Mouse (Mus musculus) olfactory bulb, adult 2 months (tissue): ENCODE data around the gene Psmd9. TPM values are rescaled to one million over a fixed set of nuclear protein-coding genes. Genes with fewer than 3 reads are reported as not detected.

Source experiments
- H3K27ac ChIP-seq: fragments of 200-500 bp; 2 replicates; pipeline ENCODE4 v1.5.1; 2012; ENCODE audit warnings: low read depth, low read length; ENCODE audit not compliant: insufficient read depth
- H3K4me1 ChIP-seq: fragments of 200-500 bp; 2 replicates; pipeline ENCODE4 v1.6.1; 2012; ENCODE audit warnings: low read length; ENCODE audit not compliant: control insufficient read depth, insufficient read depth
- H3K4me3 ChIP-seq: fragments of 200-500 bp; 2 replicates; pipeline ENCODE4 v1.5.1; 2012; ENCODE audit warnings: mild to moderate bottlenecking, low read depth, low read length, moderate library complexity; ENCODE audit not compliant: insufficient read depth
- CTCF ChIP-seq: fragments of 200-500 bp; IDR thresholded peaks from 2 replicates; pipeline ENCODE4 v1.5.1; 2012; ENCODE audit warnings: low read depth, mild to moderate bottlenecking, low read length, moderate library complexity; ENCODE audit not compliant: insufficient read depth
- POLR2A ChIP-seq: fragments of 200-500 bp; IDR thresholded peaks from 2 replicates; pipeline ENCODE4 v1.6.1; 2012; ENCODE audit warnings: mild to moderate bottlenecking, low read depth, low read length, moderate library complexity; ENCODE audit not compliant: insufficient read depth
- WGBS: fragments of 180-500 bp; shearing (Covaris S2); methylation state at CpG from one replicate; pipeline ENCODE4 v1.1.7; 2018; 5-methylcytosine and 5-hydroxymethylcytosine counted together
- polyA plus RNA-seq: library from polyadenylated mRNA; stranded (reverse); fragments of >200 nt; gene quantifications from 2 replicates; pipeline ENCODE4 v1.2.4, GENCODE M21; 2012; ENCODE audit warnings: low replicate concordance; ENCODE audit not compliant: missing spikeins, insufficient read depth, insufficient read length

Psmd9 gene
- polyA plus RNA-seq, 1 experiment = not detected

GRCm38 (mm10) chr5:123226851-123227250 lies 57.6 kb downstream of the Psmd9 start:
- 83% methylated on average over 7 of the region's 7 CpGs for whole genome bisulfite sequencing

DNA sequence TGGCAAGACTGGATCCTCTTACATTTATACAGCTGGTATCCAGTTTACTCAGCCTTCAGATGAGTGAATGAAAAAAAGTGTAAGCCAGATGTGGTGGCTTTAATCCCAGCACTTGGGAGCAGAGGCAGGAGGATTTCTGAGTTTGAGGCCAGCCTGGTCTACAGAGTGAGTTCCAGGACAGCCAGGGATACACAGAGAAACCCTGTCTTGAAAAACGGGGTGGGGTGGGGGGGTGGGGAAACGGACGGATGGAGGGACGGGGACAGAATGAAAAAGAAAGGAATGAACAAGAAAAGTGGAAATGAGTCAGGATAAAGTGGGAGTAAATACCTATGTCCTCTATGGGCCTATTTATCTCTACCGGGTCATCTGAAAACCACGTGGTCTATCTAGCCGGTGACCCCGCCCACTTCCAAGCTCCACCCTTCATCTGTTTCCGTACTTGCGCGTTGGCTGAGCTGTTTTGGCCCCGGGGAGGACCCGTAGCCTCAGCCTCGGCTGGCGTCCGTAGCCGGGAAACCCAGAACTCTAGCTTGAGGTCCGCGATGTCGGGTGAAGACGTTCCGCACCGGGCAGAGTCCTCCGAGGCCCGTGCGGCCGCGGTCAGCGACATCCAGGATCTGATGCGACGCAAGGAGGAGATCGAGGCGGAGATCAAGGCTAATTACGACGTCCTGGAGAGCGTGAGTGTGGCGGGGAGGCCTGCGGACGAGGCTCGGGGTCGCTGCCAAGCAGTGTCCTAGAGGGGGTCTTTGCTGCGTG lies 58.7 kb downstream of the Psmd9 start:
- peak overlapping the region; percentile 71; the same call in 1 of the 2 replicates for H3K27ac ChIP-seq
- H3K4me1 ChIP-seq = peaks cover 8% of the 10 kb centered on the region; the same call in 1 of the 2 replicates
- WGBS = 2% methylated on average over 42 of the region's 42 CpGs
- TF ChIP-seq CTCF (no peak), POLR2A (no peak; the same call in 1 of the 2 replicates)
- H3K4me3 ChIP-seq = peak overlapping the region; percentile 99

More at GRCm38 (mm10) chr5:123226851-123227250, 57.6 kb downstream of the Psmd9 start:
- no peak overlapping the region for H3K27ac ChIP-seq
- peaks cover 8% of the 10 kb centered on the region; the same call in 1 of the 2 replicates for H3K4me1 ChIP-seq
- TF ChIP-seq CTCF (no peak), POLR2A (no peak)
- H3K4me3 ChIP-seq = no peak overlapping the region

- Histone ChIP-seq H3K4me1 (peaks cover 8% of the 10 kb centered on the region; the same call in 1 of the 2 replicates), H3K27ac (no peak overlapping the region), H3K4me3 (peak overlapping the region; percentile 99)
- TF ChIP-seq POLR2A (no peak), CTCF (no peak)
- 4% methylated on average over 15 of the region's 15 CpGs for WGBS
These were observed 59.3 kb downstream of the Psmd9 start for GRCm38 (mm10) chr5:123228524-123228922.

DNA sequence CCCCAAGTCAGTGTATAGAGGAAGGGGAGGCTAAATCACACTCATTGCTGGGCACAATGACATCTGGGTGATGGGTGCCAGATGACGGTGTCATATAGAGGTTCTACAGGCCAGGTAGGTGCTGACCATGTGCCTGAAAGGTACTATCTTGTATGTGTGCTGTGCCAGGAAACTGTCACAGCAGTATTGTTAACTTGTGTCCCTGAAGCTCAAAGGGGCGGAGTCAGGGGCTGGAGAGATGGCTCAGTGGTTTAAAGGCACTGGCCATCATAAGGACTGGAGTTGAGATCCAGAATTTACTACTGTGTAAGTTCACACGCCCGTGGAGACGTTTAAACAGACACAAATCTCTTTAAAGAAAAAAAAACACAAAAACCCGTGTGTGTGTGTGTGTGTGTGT lies 60.1 kb downstream of the Psmd9 start:
- TF ChIP-seq POLR2A (no peak), CTCF (no peak)
- H3K4me3 ChIP-seq = no peak overlapping the region
- 87% methylated on average over 6 of the region's 6 CpGs for WGBS
- H3K27ac ChIP-seq = no peak overlapping the region
- H3K4me1 ChIP-seq = peaks cover 8% of the 10 kb centered on the region; the same call in 1 of the 2 replicates

- TF ChIP-seq POLR2A = no peak
- no peak for TF ChIP-seq CTCF
- Histone ChIP-seq H3K4me3 (no peak overlapping the region), H3K4me1 (peaks cover 22% of the 10 kb centered on the region), H3K27ac (no peak overlapping the region)
- WGBS = 95% methylated on average over 2 of the region's 2 CpGs
These were observed 63.0 kb downstream of the Psmd9 start for GRCm38 (mm10) chr5:123232180-123232579.

DNA sequence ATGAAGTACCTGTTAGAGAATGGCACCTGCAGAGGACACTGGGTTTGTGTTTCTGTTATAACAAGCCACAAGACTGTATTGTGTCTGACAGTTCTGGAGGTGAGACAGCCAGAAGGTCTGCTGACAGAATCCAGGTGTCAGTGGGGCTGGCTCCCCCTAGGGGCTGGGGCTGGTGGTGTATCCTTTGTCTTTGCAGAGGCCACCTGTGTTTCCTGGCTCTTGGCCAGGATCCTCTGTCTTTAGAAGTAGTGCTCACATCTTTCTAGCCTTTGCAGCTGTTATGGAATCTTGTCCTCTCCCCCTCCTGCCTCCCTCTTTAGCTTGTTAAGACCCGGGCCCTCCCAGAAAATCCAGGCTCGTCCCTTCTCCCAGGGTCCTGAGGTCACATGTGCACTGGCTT lies 66.5 kb downstream of the Psmd9 start:
- no peak overlapping the region for H3K4me3 ChIP-seq
- WGBS = 16% methylated on average over 2 of the region's 2 CpGs
- H3K27ac ChIP-seq = 0 out of 2 replicates have a peak overlapping the region, but pooled peaks have one; percentile 23
- TF ChIP-seq POLR2A (no peak), CTCF (peak; percentile 31; the same call in 1 of the 2 replicates)
- H3K4me1 ChIP-seq = peaks cover 19% of the 10 kb centered on the region

- WGBS = 31% methylated on average over 9 of the region's 9 CpGs
- H3K4me1 ChIP-seq = peaks cover 16% of the 10 kb centered on the region
- 0 out of 2 replicates have a peak overlapping the region, but pooled peaks have one; percentile 23 for H3K27ac ChIP-seq
- no peak overlapping the region for H3K4me3 ChIP-seq
- TF ChIP-seq CTCF (no peak), POLR2A (no peak)
These were observed 67.2 kb downstream of the Psmd9 start for GRCm38 (mm10) chr5:123236426-123236825.

GRCm38 (mm10) chr5:123239501-123239900 lies 70.3 kb downstream of the Psmd9 start:
- Histone ChIP-seq H3K27ac (no peak overlapping the region), H3K4me1 (peaks cover 14% of the 10 kb centered on the region), H3K4me3 (no peak overlapping the region)
- TF ChIP-seq CTCF (no peak), POLR2A (no peak)
- 90% methylated on average over 11 of the region's 11 CpGs for WGBS

DNA sequence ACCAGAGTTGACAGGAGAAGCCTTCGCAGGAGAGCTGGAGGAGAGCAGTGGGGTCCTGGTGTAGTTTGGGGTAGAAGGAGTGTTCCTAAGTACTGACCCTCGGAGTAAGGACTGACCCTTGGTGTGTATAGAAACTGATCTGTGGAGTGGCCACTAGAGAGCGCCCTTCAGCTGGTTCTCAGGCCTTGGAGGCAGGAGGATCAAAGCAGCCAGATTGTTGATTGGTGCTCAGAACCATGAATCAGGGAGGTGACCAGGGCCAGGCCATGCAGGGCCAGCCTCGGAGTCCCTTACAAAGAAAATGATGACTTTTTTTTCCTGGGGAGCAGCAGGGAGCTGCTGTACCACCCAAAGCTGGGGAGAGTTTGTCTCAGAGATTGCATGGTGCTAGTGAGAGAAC lies 76.3 kb downstream of the Psmd9 start:
- no peak for TF ChIP-seq POLR2A
- TF ChIP-seq CTCF = peak; percentile 57; the same call in 1 of the 2 replicates
- 16% methylated on average over 4 of the region's 4 CpGs for WGBS
- no peak overlapping the region for H3K4me3 ChIP-seq
- H3K4me1 ChIP-seq = no peaks in the 10 kb centered on the region
- no peak overlapping the region for H3K27ac ChIP-seq

DNA sequence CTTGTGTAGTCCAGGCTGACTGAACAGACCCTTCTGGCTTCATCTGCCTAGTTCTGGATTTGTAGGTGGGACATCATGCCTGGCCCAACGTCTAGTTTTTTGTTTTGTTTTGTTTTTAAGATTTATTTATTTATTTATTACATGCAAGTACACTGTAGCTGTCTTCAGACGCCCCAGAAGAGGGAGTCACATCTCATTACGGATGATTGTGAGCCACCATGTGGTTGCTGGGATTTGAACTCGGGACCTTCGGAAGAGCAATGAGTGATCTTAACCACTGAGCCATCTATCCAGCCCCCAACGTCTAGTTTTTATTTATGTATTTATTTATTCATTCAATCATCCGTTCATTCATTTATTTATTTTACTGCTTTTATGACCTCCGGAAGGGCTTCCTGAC lies 82.2 kb downstream of the Psmd9 start:
- Histone ChIP-seq H3K27ac (no peak overlapping the region), H3K4me3 (no peak overlapping the region), H3K4me1 (peaks cover 8% of the 10 kb centered on the region)
- TF ChIP-seq POLR2A (no peak), CTCF (no peak)
- WGBS = 60% methylated on average over 8 of the region's 8 CpGs
